ENCODE assay signal across 15 mouse cellular contexts in genomic region chr10:17102065-17102464, GRCm38 (mm10).
DNase-seq lines count a peak whose midpoint lies in the region; ATAC-seq and TF ChIP-seq lines count a peak whose summit lies in the region.
"Had no signal": no experiment of that assay in that cellular context is flagged by ENCODE, and none has a peak within 500 bp of the region (broad histone marks: within the 10 kb centered on the region; RNA-seq: fewer than 3 reads in every experiment).

No protein-coding gene starts in this region.

- no peak overlapping the region for H3K4me2 ChIP-seq in kidney, postnatal 0 days (ENCODE audit: low read length)
- H3K4me2 ChIP-seq in embryonic facial prominence, embryonic 12.5 days (replicated peaks): no peak overlapping the region
- H3K4me2 ChIP-seq in limb, embryonic 12.5 days: peak overlapping the region; percentile 23; the same call in 1 of the 2 replicates
- H3K4me2 ChIP-seq: liver, embryonic 11.5 days had no signal

- H3K4me3 ChIP-seq in kidney, postnatal 0 days (replicated peaks; ENCODE audit: low read depth, low read length): no peak overlapping the region
- H3K4me3 ChIP-seq in embryonic facial prominence, embryonic 12.5 days: no peak overlapping the region
- no peak overlapping the region for H3K4me3 ChIP-seq in limb, embryonic 12.5 days (replicated peaks)

- no peaks in the 10 kb centered on the region for H3K36me3 ChIP-seq in kidney, postnatal 0 days (ENCODE audit: insufficient read depth, low read length)
- no peaks in the 10 kb centered on the region for H3K36me3 ChIP-seq in embryonic facial prominence, embryonic 12.5 days
- no peaks in the 10 kb centered on the region for H3K36me3 ChIP-seq in limb, embryonic 12.5 days

- H3K27ac ChIP-seq in kidney, postnatal 0 days: no peak overlapping the region
- H3K27ac ChIP-seq in embryonic facial prominence, embryonic 12.5 days: 0 out of 2 replicates have a peak overlapping the region, but pooled peaks have one; percentile 37
- H3K27ac ChIP-seq in limb, embryonic 12.5 days: peak overlapping the region; percentile 54

- no peak overlapping the region for H3K9ac ChIP-seq in kidney, postnatal 0 days (ENCODE audit: low read depth, low read length)
- H3K9ac ChIP-seq in embryonic facial prominence, embryonic 12.5 days: no peak overlapping the region
- H3K9ac ChIP-seq in limb, embryonic 12.5 days (replicated peaks): no peak overlapping the region

- no peaks in the 10 kb centered on the region for H3K9me3 ChIP-seq in kidney, postnatal 0 days (replicated peaks; ENCODE audit: low read length)
- H3K9me3 ChIP-seq in embryonic facial prominence, embryonic 12.5 days: no peaks in the 10 kb centered on the region
- no peaks in the 10 kb centered on the region for H3K9me3 ChIP-seq in limb, embryonic 12.5 days

- no peaks in the 10 kb centered on the region for H3K4me1 ChIP-seq in kidney, postnatal 0 days (replicated peaks; ENCODE audit: insufficient read depth, low read length)
- H3K4me1 ChIP-seq in embryonic facial prominence, embryonic 12.5 days: peaks cover 17% of the 10 kb centered on the region
- peaks cover 27% of the 10 kb centered on the region for H3K4me1 ChIP-seq in limb, embryonic 12.5 days (replicated peaks)

- no peak for ATAC-seq in kidney, postnatal 0 days (replicated peaks; ENCODE audit: low FRiP score, low read depth)
- ATAC-seq in embryonic facial prominence, embryonic 12.5 days (ENCODE audit: insufficient number of reproducible peaks, insufficient read depth, low FRiP score, low TSS enrichment): peak; percentile 64; the same call in 1 of the 2 replicates
- ATAC-seq in limb, embryonic 12.5 days (ENCODE audit: insufficient number of reproducible peaks, insufficient read depth, low FRiP score, low TSS enrichment, low read depth): peak; percentile 88

- no peaks in the 10 kb centered on the region for H3K27me3 ChIP-seq in kidney, postnatal 0 days (ENCODE audit: insufficient read depth, low read length)
- H3K27me3 ChIP-seq in embryonic facial prominence, embryonic 12.5 days: no peaks in the 10 kb centered on the region
- H3K27me3 ChIP-seq in limb, embryonic 12.5 days: no peaks in the 10 kb centered on the region
- H3K27me3 ChIP-seq: CH12.LX had no signal

- 4% methylated on average over 1 of the region's 1 CpGs for WGBS in kidney, postnatal 0 days
- 0% methylated on average over 1 of the region's 1 CpGs for WGBS in embryonic facial prominence, embryonic 12.5 days
- WGBS in limb, embryonic 12.5 days: 0% methylated on average over 1 of the region's 1 CpGs

- no peak for TF ChIP-seq CTCF in kidney, postnatal 0 days (IDR thresholded peaks at IDR 0.05; ENCODE audit: low read depth)

- DNase-seq in kidney, postnatal 0 days (ENCODE audit: low spot score): peak; percentile 62
- no peak for DNase-seq in kidney, postnatal 36 days
- peak; percentile 75 for DNase-seq in embryo, embryonic 10.5 days (ENCODE audit: low spot score)
- DNase-seq in frontal cortex, postnatal 36 days (ENCODE audit: low spot score in 2 of 2): no peak
- no peak for DNase-seq in adrenal gland, postnatal 10 days
- no peak for DNase-seq in heart, adult 8-10 months (ENCODE audit: low spot score)
- DNase-seq: cerebellum, adult 11-12 months; gastrocnemius, postnatal 10 days; kidney, adult 18-20 months; lung, postnatal 4 days; right cerebral cortex, adult 18-20 months had no signal

Comparison
In these comparisons a context has a peak if more than half of its experiments do, and no peak if none do; other contexts are left out.
1. DNase-seq: peak in kidney, postnatal 0 days (single experiment) and embryo, embryonic 10.5 days (single experiment); none in kidney, postnatal 36 days (0 of 2), frontal cortex, postnatal 36 days (0 of 2), adrenal gland, postnatal 10 days (single experiment) and heart, adult 8-10 months (single experiment).